Mouse (Mus musculus) liver, embryonic 15.5 days (tissue): ENCODE results near the gene Hist1h3g. TPM values are rescaled to one million over a fixed set of nuclear protein-coding genes. Genes with fewer than 3 reads are reported as not detected.
"Not testable (repeated sequence)": the region's sequence is repeated elsewhere in the genome, so short reads cannot be mapped to it uniquely, and the experiment has no call there.

Experiments used
- ATAC-seq: fragments of 200-750 bp; cut with Nextera tagmentation; 2 replicates; pipeline ENCODE4 v1.8.0; 2017; ENCODE audit warnings: moderate number of reproducible peaks, mild to moderate bottlenecking, moderate library complexity; ENCODE audit not compliant: insufficient read depth
- H3K27ac ChIP-seq: fragments of 300-500 bp; sonication (generic); replicated peaks from 2 replicates; pipeline ENCODE4 v1.5.1; 2015; ENCODE audit warnings: mild to moderate bottlenecking, inconsistent platforms
- H3K27me3 ChIP-seq: fragments of 300-500 bp; sonication (generic); 2 replicates; pipeline ENCODE4 v1.6.1; 2015; ENCODE audit warnings: mild to moderate bottlenecking, inconsistent platforms
- H3K36me3 ChIP-seq: fragments of 300-500 bp; sonication (generic); replicated peaks from 2 replicates; pipeline ENCODE4 v1.6.1; 2015; ENCODE audit warnings: moderate library complexity, mild to moderate bottlenecking, inconsistent platforms
- H3K4me1 ChIP-seq: fragments of 300-500 bp; sonication (generic); replicated peaks from 2 replicates; pipeline ENCODE4 v1.6.1; 2015; ENCODE audit warnings: inconsistent platforms
- H3K4me2 ChIP-seq: fragments of 300-500 bp; sonication (generic); 2 replicates; pipeline ENCODE4 v1.6.1; 2015; ENCODE audit warnings: moderate library complexity, mild to moderate bottlenecking, inconsistent platforms
- H3K4me3 ChIP-seq: fragments of 300-500 bp; sonication (generic); replicated peaks from 2 replicates; pipeline ENCODE4 v1.5.1; 2015; ENCODE audit warnings: mild to moderate bottlenecking, inconsistent platforms
- H3K9ac ChIP-seq: fragments of 300-500 bp; sonication (generic); 2 replicates; pipeline ENCODE4 v1.6.1; 2015; ENCODE audit warnings: moderate library complexity, mild to moderate bottlenecking, inconsistent platforms
- H3K9me3 ChIP-seq: fragments of 300-500 bp; sonication (generic); replicated peaks from 2 replicates; pipeline ENCODE4 v1.6.1; 2016; ENCODE audit warnings: inconsistent platforms
- WGBS: fragments of 180-500 bp; shearing (Covaris S2); methylation state at CpG from one replicate; pipeline ENCODE4 v1.1.7; 2015; ENCODE audit warnings: mixed read lengths; ENCODE audit not compliant: insufficient replicate concordance; 5-methylcytosine and 5-hydroxymethylcytosine counted together
- polyA plus RNA-seq: library from polyadenylated mRNA; unstranded; fragments of >200 nt; fragmentation: Nextera tagmentation; extraction: Ambion mirVana; gene quantifications from 2 replicates; pipeline ENCODE4 v1.2.1, GENCODE M21; 2015

The Hist1h3g gene
- 9.4 and 11.7 TPM in 2 replicates for polyA plus RNA-seq

- H3K36me3 ChIP-seq, H3K9me3 ChIP-seq, H3K27me3 ChIP-seq: not testable (repeated sequence)
- Histone ChIP-seq H3K4me2 (peak within 1 kb of the TSS; percentile 78), H3K4me3 (peak within 1 kb of the TSS; percentile 66), H3K4me1 (peaks cover 50% of the 10 kb centered on the region), H3K27ac (peak within 1 kb of the TSS; percentile 98), H3K9ac (peak within 1 kb of the TSS; percentile 75)
- WGBS: under 1% methylated on average over 54 of the region's 62 CpGs
- ATAC-seq: peak; percentile 84
These were observed at the start of gene Hist1h3g for GRCm38 (mm10) chr13:23535137-23536075. TSS of gene Hist1h3g (plus strand) at chr13:23535422.

GRCm38 (mm10) chr13:23488400-23489322, 46.6 kb upstream of the Hist1h3g start, which contains the start of gene Btn2a2:
TSS of gene Btn2a2 (minus strand) at chr13:23488857.
- no peak within 1 kb of the TSS for H3K27ac ChIP-seq
- 0 out of 2 replicates have a peak within 1 kb of the TSS, but pooled peaks have one; percentile 15 for H3K4me3 ChIP-seq
- H3K36me3 ChIP-seq: no peaks in the 10 kb centered on the region
- 0 out of 2 replicates have a peak, but pooled peaks have one; percentile 31 for ATAC-seq
- H3K27me3 ChIP-seq: peaks cover 17% of the 10 kb centered on the region
- WGBS: 10% methylated on average over 14 of the region's 14 CpGs
- no peaks in the 10 kb centered on the region for H3K9me3 ChIP-seq
- peak within 1 kb of the TSS; percentile 48 for H3K4me2 ChIP-seq
- H3K9ac ChIP-seq: no peak within 1 kb of the TSS
- H3K4me1 ChIP-seq: peaks cover 15% of the 10 kb centered on the region

GRCm38 (mm10) chr13:23490863-23491262, 44.4 kb upstream of the Hist1h3g start:
- peaks cover 15% of the 10 kb centered on the region for H3K4me1 ChIP-seq

GRCm38 (mm10) chr13:23491263-23491662, 44.0 kb upstream of the Hist1h3g start:
- 17% methylated on average over 1 of the region's 1 CpGs for WGBS
- no peak for ATAC-seq

More at GRCm38 (mm10) chr13:23490863-23491262, 44.4 kb upstream of the Hist1h3g start:
- Histone ChIP-seq H3K27me3 (peaks cover 15% of the 10 kb centered on the region), H3K36me3 (no peaks in the 10 kb centered on the region), H3K4me2 (no peak overlapping the region), H3K27ac (no peak overlapping the region), H3K9ac (no peak overlapping the region), H3K4me3 (no peak overlapping the region), H3K9me3 (no peaks in the 10 kb centered on the region)
- no peak for ATAC-seq
- 26% methylated on average over 1 of the region's 1 CpGs for WGBS

GRCm38 (mm10) chr13:23491990-23492389, 43.2 kb upstream of the Hist1h3g start:
- peaks cover 9% of the 10 kb centered on the region for H3K27me3 ChIP-seq
- 0 out of 2 replicates have a peak overlapping the region, but pooled peaks have one; percentile 31 for H3K9ac ChIP-seq
- ATAC-seq: no peak
- WGBS: 10% methylated on average over 14 of the region's 14 CpGs
- peak overlapping the region; percentile 70 for H3K4me2 ChIP-seq
- no peak overlapping the region for H3K27ac ChIP-seq
- peak overlapping the region; percentile 48 for H3K4me3 ChIP-seq
- no peaks in the 10 kb centered on the region for H3K36me3 ChIP-seq
- H3K4me1 ChIP-seq: peaks cover 17% of the 10 kb centered on the region
- H3K9me3 ChIP-seq: no peaks in the 10 kb centered on the region

More at GRCm38 (mm10) chr13:23491263-23491662, 44.0 kb upstream of the Hist1h3g start:
- Histone ChIP-seq H3K27me3 (peaks cover 15% of the 10 kb centered on the region), H3K4me1 (peaks cover 15% of the 10 kb centered on the region), H3K36me3 (no peaks in the 10 kb centered on the region), H3K4me3 (no peak overlapping the region), H3K27ac (no peak overlapping the region), H3K9ac (no peak overlapping the region), H3K4me2 (peak overlapping the region; percentile 26; the same call in 1 of the 2 replicates), H3K9me3 (no peaks in the 10 kb centered on the region)

- Histone ChIP-seq H3K27me3 (no peaks in the 10 kb centered on the region), H3K4me2 (no peak overlapping the region), H3K9ac (no peak overlapping the region), H3K4me3 (no peak overlapping the region), H3K27ac (no peak overlapping the region), H3K9me3 (no peaks in the 10 kb centered on the region), H3K36me3 (no peaks in the 10 kb centered on the region), H3K4me1 (peaks cover 40% of the 10 kb centered on the region)
- 64% methylated on average over 6 of the region's 6 CpGs for WGBS
- ATAC-seq: no peak
These were observed 39.7 kb upstream of the Hist1h3g start for GRCm38 (mm10) chr13:23495526-23495925.

GRCm38 (mm10) chr13:23497656-23498321, 37.4 kb upstream of the Hist1h3g start:
- Histone ChIP-seq H3K4me2 (peak overlapping the region; percentile 71), H3K36me3 (no peaks in the 10 kb centered on the region), H3K9ac (peak overlapping the region; percentile 30; the same call in 1 of the 2 replicates), H3K27me3 (no peaks in the 10 kb centered on the region), H3K27ac (no peak overlapping the region), H3K4me1 (peaks cover 39% of the 10 kb centered on the region), H3K9me3 (no peaks in the 10 kb centered on the region), H3K4me3 (peak overlapping the region; percentile 50)
- peak; percentile 35; the same call in 1 of the 2 replicates for ATAC-seq
- WGBS: 4% methylated on average over 19 of the region's 19 CpGs

- ATAC-seq: no peak
- Histone ChIP-seq H3K9ac (peak overlapping the region; percentile 30), H3K4me1 (peaks cover 43% of the 10 kb centered on the region), H3K27me3 (no peaks in the 10 kb centered on the region), H3K27ac (no peak overlapping the region), H3K36me3 (no peaks in the 10 kb centered on the region), H3K9me3 (no peaks in the 10 kb centered on the region), H3K4me3 (peak overlapping the region; percentile 50), H3K4me2 (peak overlapping the region; percentile 71)
- 18% methylated on average over 10 of the region's 10 CpGs for WGBS
These were observed 36.6 kb upstream of the Hist1h3g start for GRCm38 (mm10) chr13:23498653-23499052.

GRCm38 (mm10) chr13:23499943-23500342, 35.3 kb upstream of the Hist1h3g start:
- peaks cover 52% of the 10 kb centered on the region for H3K4me1 ChIP-seq
- H3K4me2 ChIP-seq: peak overlapping the region; percentile 71
- peak overlapping the region; percentile 50; the same call in 1 of the 2 replicates for H3K4me3 ChIP-seq
- H3K36me3 ChIP-seq: no peaks in the 10 kb centered on the region
- no peaks in the 10 kb centered on the region for H3K27me3 ChIP-seq
- ATAC-seq: peak; percentile 35; the same call in 1 of the 2 replicates
- no peaks in the 10 kb centered on the region for H3K9me3 ChIP-seq
- H3K9ac ChIP-seq: no peak overlapping the region
- H3K27ac ChIP-seq: no peak overlapping the region
- WGBS: 4% methylated on average over 7 of the region's 7 CpGs
